Mouse (Mus musculus) G1E (cell line): Measurements from ENCODE around the gene Bzw2.

Source experiments
- CTCF ChIP-seq: IDR thresholded peaks from 2 replicates; pipeline ENCODE4 v1.5.1; 2012; ENCODE audit warnings: low read depth, low read length, inconsistent platforms, mixed read lengths
- GATA1 ChIP-seq: IDR thresholded peaks from 2 replicates; pipeline ENCODE4 v1.6.1; 2012; ENCODE audit warnings: borderline replicate concordance, low read length, inconsistent platforms, mixed read lengths
- POLR2AphosphoS5 ChIP-seq: IDR thresholded peaks from 2 replicates; pipeline ENCODE4 v1.6.1; 2012; ENCODE audit warnings: low read depth, low read length, inconsistent platforms; ENCODE audit not compliant: insufficient replicate concordance
- TAL1 ChIP-seq: conservative IDR thresholded peaks from 2 replicates; pipeline ENCODE4 v1.6.1; 2012; ENCODE audit warnings: low read depth, low read length, inconsistent platforms, mixed read lengths

GRCm38 (mm10) chr12:36133547-36133946, 24.3 kb downstream of the Bzw2 start:
- TF ChIP-seq GATA1 = no peak
- no peak for TF ChIP-seq POLR2AphosphoS5
- no peak for TF ChIP-seq CTCF
- TF ChIP-seq TAL1 = no peak
